Mouse (Mus musculus): ENCODE measurements around the gene Efcab6.

DNA sequence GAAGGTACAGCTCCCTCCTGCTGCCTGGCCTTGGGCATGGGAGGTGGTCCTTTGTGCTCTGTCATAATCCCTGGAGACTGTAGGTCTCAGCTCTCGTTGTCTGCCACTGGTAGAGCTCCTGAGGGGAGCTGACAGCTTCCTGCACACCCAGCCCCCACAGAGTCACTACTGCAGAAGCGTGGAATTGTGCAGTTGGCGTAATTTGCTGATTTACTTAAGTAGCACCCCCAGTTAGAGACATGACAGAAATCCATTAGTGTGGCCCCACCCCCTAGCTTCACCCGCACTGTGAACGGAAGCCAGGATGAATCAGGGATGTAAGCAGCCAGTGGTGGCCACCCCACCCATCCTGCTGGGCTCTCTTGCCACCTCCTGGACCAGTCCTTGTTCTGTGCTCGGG is 232.9 kb downstream of the Efcab6 start:
- no peak for TF ChIP-seq CTCF (IDR thresholded peaks at IDR 0.05; ENCODE audit: low read depth)
- no peak for TF ChIP-seq EP300 (IDR thresholded peaks at IDR 0.05; ENCODE audit: low read depth)
